Mouse (Mus musculus): ENCODE data around the gene Rab43. TPM values are rescaled to one million over a fixed set of nuclear protein-coding genes. Genes with fewer than 3 reads are reported as not detected.

Gene Rab43
- polyA plus RNA-seq, 1 experiment: 49.5 TPM

GRCm38 (mm10) chr6:87742804-87743203 is 69.2 kb downstream of the Rab43 start:
- no peaks in the 10 kb centered on the region for H3K4me1 ChIP-seq (ENCODE audit: control insufficient read depth, insufficient read depth, low read length)
- no peaks in the 10 kb centered on the region for H3K36me3 ChIP-seq (ENCODE audit: control insufficient read depth, insufficient read depth, low read length)
- TF ChIP-seq POLR2A (IDR thresholded peaks at IDR 0.05; ENCODE audit: low read depth, low read length): no peak
- TF ChIP-seq CTCF (conservative IDR thresholded peaks at IDR 0.05; ENCODE audit: insufficient read depth, insufficient read length, low read depth, low read length): 0 out of 2 replicates have a peak, but pooled peaks have one; percentile 30
- no peak for DNase-seq
- no peaks in the 10 kb centered on the region for H3K27me3 ChIP-seq (replicated peaks; ENCODE audit: control insufficient read depth, insufficient read depth, low read length)
- no peak overlapping the region for H3K4me3 ChIP-seq (ENCODE audit: insufficient read depth, low read depth, low read length)
- 74% methylated on average over 5 of the region's 5 CpGs for WGBS
- no peak overlapping the region for H3K27ac ChIP-seq (ENCODE audit: insufficient read depth, low read depth, low read length)

GRCm38 (mm10) chr6:87741978-87742377 is 70.0 kb downstream of the Rab43 start:
- Histone ChIP-seq H3K27me3 (replicated peaks; ENCODE audit: control insufficient read depth, insufficient read depth, low read length) (no peaks in the 10 kb centered on the region), H3K36me3 (ENCODE audit: control insufficient read depth, insufficient read depth, low read length) (no peaks in the 10 kb centered on the region), H3K4me1 (ENCODE audit: control insufficient read depth, insufficient read depth, low read length) (no peaks in the 10 kb centered on the region), H3K27ac (ENCODE audit: insufficient read depth, low read depth, low read length) (no peak overlapping the region), H3K4me3 (ENCODE audit: insufficient read depth, low read depth, low read length) (no peak overlapping the region)
- no peak for TF ChIP-seq POLR2A (IDR thresholded peaks at IDR 0.05; ENCODE audit: low read depth, low read length)
- no peak for TF ChIP-seq CTCF (conservative IDR thresholded peaks at IDR 0.05; ENCODE audit: insufficient read depth, insufficient read length, low read depth, low read length)
- no peak for DNase-seq
- 88% methylated on average over 8 of the region's 8 CpGs for WGBS

- Histone ChIP-seq H3K4me3 (ENCODE audit: insufficient read depth, low read depth, low read length) (no peak overlapping the region), H3K4me1 (ENCODE audit: control insufficient read depth, insufficient read depth, low read length) (no peaks in the 10 kb centered on the region), H3K36me3 (ENCODE audit: control insufficient read depth, insufficient read depth, low read length) (no peaks in the 10 kb centered on the region), H3K27me3 (replicated peaks; ENCODE audit: control insufficient read depth, insufficient read depth, low read length) (no peaks in the 10 kb centered on the region), H3K27ac (ENCODE audit: insufficient read depth, low read depth, low read length) (no peak overlapping the region)
- no peak for DNase-seq
- TF ChIP-seq POLR2A (IDR thresholded peaks at IDR 0.05; ENCODE audit: low read depth, low read length) (no peak), CTCF (conservative IDR thresholded peaks at IDR 0.05; ENCODE audit: insufficient read depth, insufficient read length, low read depth, low read length) (no peak)
Measured at GRCm38 (mm10) chr6:87740496-87740895, 71.5 kb downstream of the Rab43 start.

GRCm38 (mm10) chr6:87739898-87740297 is 72.1 kb downstream of the Rab43 start:
- 66% methylated on average over 6 of the region's 6 CpGs for WGBS
- Histone ChIP-seq H3K4me1 (ENCODE audit: control insufficient read depth, insufficient read depth, low read length) (no peaks in the 10 kb centered on the region), H3K27ac (ENCODE audit: insufficient read depth, low read depth, low read length) (no peak overlapping the region), H3K36me3 (ENCODE audit: control insufficient read depth, insufficient read depth, low read length) (no peaks in the 10 kb centered on the region), H3K27me3 (replicated peaks; ENCODE audit: control insufficient read depth, insufficient read depth, low read length) (no peaks in the 10 kb centered on the region), H3K4me3 (ENCODE audit: insufficient read depth, low read depth, low read length) (no peak overlapping the region)
- no peak for TF ChIP-seq POLR2A (IDR thresholded peaks at IDR 0.05; ENCODE audit: low read depth, low read length)
- TF ChIP-seq CTCF (conservative IDR thresholded peaks at IDR 0.05; ENCODE audit: insufficient read depth, insufficient read length, low read depth, low read length): no peak
- DNase-seq: no peak

Other genes with a start within 250 kb of the Rab43 start
- gene Prokr1, start 221.4 kb downstream of the Rab43 start, polyA plus RNA-seq (2012; rRNA removed): 0.19 and 0.22 TPM in 2 replicates
- gene Aplf, start 140.0 kb downstream of the Rab43 start, polyA plus RNA-seq (2012; rRNA removed): 2.6 TPM in 2 replicates
- gene Efcc1, start 81.3 kb downstream of the Rab43 start, polyA plus RNA-seq (2012; rRNA removed): 2.7 and 3.0 TPM in 2 replicates
- gene Gp9, start 34.1 kb downstream of the Rab43 start, polyA plus RNA-seq (2012; rRNA removed): 0.66 and 1.1 TPM in 2 replicates
- 0.53 and 0.77 TPM in 2 replicates for gene Gm45140, start 23.6 kb upstream of the Rab43 start, polyA plus RNA-seq (2012; rRNA removed)
- gene Isy1, start 26.6 kb upstream of the Rab43 start, polyA plus RNA-seq (2012; rRNA removed): 14.1 and 18.4 TPM in 2 replicates
- 175 and 184 TPM in 2 replicates for gene Cnbp, start 38.9 kb upstream of the Rab43 start, polyA plus RNA-seq (2012; rRNA removed)
- gene Copg1, start 75.7 kb upstream of the Rab43 start, polyA plus RNA-seq (2012; rRNA removed): 35.5 and 41.4 TPM in 2 replicates
- 19.8 and 21.2 TPM in 2 replicates for gene Hmces, start 101.8 kb upstream of the Rab43 start, polyA plus RNA-seq (2012; rRNA removed)
- gene H1fx, start 169.5 kb upstream of the Rab43 start, polyA plus RNA-seq (2012; rRNA removed): 2.3 and 3.2 TPM in 2 replicates
- 316 and 386 TPM in 2 replicates for gene Rab7, start 233.1 kb upstream of the Rab43 start, polyA plus RNA-seq (2012; rRNA removed)